Mouse (Mus musculus): ENCODE measurements around the gene Ptchd1.

Gene Ptchd1

DNA sequence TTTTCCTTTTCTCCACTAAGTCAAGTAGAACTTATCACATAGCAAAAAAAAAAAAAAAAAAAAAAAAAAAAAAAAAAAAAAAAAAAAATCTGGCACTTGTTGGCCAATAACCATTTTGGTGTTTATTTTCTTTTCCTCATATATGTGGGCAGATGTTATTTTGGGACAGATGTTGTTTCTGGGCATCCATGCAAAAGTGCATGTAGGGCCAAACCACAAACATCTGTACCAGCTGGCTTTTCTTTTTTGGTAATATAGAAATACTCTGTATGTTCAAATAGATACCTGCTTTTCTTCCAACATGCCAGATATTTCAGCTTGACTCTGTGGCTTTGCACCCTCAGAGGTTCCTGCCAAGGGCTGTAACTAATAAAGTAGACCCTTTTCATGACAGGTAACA is 51.2 kb downstream of the Ptchd1 start:
- no peak for TF ChIP-seq GATA4 (IDR thresholded peaks at IDR 0.05; ENCODE audit: insufficient replicate concordance, low read length)

DNA sequence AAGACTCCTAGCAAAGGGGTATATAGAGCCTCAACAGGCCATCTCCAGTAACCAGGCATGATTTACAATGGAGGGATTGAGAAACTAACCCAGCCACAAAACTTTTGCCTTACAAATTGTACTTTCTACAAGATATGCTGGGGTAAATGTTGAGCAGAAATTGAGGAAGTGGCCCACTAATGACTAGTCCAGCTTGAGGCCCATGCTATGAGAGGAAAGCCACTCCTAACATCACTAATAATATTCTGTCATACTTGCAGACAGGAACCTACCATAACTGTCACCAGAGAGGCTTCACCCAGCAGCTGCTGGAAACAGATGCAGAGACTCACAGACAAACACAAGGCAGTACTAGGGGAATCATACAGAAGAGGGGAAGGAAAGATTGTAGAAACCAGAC is 79.8 kb downstream of the Ptchd1 start:
- no peak for TF ChIP-seq GATA4 (IDR thresholded peaks at IDR 0.05; ENCODE audit: insufficient replicate concordance, low read length)

Data from liver, adult (tissue).